Mouse (Mus musculus) E14TG2a.4 (cell line): ENCODE measurements at regions not wholly inside any gene's neighbourhood (a gene's known extent, or its start where the extent isn't known, plus 50 kb on each side); places are given as distances from the start of the nearest gene placed in this dataset.

Source experiments
- CTCF ChIP-seq: conservative IDR thresholded peaks from 2 replicates; pipeline ENCODE4 v1.5.1; 2014; ENCODE audit warnings: low read length
- NANOG ChIP-seq: IDR thresholded peaks from 2 replicates; pipeline ENCODE4 v1.6.1; 2014; ENCODE audit warnings: borderline replicate concordance, low read length, mixed read lengths
- POU5F1 ChIP-seq: IDR thresholded peaks from 2 replicates; pipeline ENCODE4 v1.6.1; 2014; ENCODE audit warnings: low read length, borderline replicate concordance

DNA sequence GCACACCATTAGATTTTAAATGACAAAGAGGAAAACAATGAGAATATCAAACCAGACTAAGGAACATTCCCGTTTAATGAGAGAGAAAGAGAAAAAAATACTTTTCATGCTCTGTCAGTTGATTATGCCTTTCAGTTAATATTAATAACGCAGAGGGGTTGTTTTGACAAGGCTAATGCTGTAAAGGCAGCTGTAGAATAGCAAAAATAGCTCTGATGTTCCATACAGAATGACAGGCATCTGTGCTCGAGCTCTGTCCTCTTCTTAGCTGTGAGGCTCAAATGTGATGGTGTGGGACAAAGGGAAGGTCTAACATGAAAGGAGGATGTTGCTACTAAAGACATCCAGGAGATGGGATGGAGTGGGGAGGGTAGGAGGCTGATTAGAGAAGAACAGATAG lies 87.1 kb upstream of the Fam3c start:
- no peak for TF ChIP-seq CTCF
- no peak for TF ChIP-seq NANOG
- no peak for TF ChIP-seq POU5F1
